Mouse (Mus musculus) gastrocnemius, postnatal 4 days (tissue): ENCODE measurements around the gene Tesk2. TPM values are rescaled to one million over a fixed set of nuclear protein-coding genes. Genes with fewer than 3 reads are reported as not detected.

Experiments used
- DNase-seq, 2 experiments: peaks; one replicate each; pipeline ENCODE4 v3.0.0; 2021 to 2022; ENCODE audit warnings: low spot score in 2 of 2, mixed read lengths in 2 of 2
- total RNA-seq, 2 experiments: library from RNA; stranded (reverse); gene quantifications; 2 replicates each; pipeline ENCODE4 v1.2.3; 2021

Gene Tesk2
- total RNA-seq, 2 experiments from 2014 or later = 3.8 to 4.0 TPM

DNA sequence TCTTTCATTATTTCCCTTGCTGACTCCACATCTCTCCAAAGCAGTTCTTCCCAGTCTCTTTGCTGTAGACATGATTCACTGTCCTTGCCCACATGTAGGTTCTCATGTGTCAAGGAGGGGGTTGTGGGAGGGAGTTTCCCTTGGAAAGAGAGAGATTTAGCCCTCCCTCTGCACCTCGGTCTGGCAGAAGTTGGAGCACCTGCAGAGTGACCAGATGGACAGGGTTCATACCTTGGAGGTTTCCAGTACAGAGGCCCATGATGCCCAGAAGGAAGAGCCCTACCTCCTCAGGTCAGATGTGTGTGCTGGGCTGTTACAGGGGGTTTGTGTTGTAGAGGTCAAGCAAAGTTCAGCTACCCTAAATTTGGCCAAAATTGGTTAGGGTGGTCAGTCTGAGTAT, 8.2 kb upstream of the Tesk2 start:
- no peak for DNase-seq

DNA sequence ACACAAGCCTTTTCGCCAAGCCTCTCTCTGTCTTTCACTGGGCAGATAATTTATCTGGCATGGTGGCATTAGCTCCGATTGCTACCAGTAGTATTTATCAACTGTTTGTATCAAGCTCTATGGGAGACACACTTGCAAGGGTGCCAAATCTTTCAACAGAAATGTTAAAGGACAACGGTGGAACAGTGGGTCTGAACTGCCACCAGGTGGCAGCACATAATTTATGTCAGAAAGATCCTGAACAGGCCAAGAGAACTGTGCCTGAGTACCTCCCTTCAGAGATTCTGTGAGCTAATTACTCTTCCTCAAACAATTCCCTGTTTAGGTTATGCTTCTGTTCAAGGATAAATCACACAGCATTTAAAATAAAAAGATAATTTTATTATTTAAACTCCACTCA, 1.4 kb upstream of the Tesk2 start:
- peak in 1 of 2 experiments; percentile 59 for DNase-seq

GRCm38 (mm10) chr4:116721098-116721628, 415 bp downstream of the Tesk2 start:
- no peak for DNase-seq

DNA sequence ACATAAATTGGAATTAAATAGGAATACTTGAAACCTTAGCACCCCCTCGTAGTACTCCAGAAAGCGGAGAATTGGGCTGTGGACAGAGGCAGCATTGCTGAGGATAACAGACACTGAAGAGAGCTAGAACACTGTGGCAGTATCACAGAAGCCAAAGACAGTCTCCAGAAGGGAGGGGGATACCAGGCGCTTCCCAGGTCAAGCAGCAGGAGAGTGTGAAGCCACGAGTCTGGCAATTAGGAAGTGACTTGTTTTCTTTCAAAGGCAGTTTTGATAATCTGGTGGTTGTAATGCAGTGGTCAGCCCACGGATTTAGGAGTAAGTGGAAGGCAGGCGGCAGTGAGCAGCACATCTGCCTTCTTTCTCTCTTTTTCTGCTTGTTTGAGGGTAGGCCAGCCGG, 1.5 kb downstream of the Tesk2 start:
- no peak for DNase-seq

DNA sequence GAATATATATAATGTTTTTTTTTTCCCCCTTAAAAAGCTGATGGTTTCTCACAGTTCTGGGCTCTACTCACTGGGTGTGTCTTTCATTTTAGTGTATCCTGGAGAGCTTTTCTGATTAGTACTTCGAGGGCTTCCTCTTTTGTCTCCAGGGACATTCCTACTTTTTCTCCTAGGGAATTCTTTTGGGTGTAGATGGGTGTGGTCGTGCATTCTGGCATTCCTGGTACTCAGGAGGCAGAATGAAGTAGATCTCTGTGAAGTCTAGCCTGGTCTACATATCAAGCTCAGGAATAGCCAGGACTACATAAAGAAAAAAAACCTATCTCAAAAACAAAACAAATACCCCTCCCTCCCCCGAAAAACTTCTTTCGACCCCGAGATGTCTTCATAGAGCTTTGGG, 4.7 kb downstream of the Tesk2 start:
- DNase-seq = no peak

DNA sequence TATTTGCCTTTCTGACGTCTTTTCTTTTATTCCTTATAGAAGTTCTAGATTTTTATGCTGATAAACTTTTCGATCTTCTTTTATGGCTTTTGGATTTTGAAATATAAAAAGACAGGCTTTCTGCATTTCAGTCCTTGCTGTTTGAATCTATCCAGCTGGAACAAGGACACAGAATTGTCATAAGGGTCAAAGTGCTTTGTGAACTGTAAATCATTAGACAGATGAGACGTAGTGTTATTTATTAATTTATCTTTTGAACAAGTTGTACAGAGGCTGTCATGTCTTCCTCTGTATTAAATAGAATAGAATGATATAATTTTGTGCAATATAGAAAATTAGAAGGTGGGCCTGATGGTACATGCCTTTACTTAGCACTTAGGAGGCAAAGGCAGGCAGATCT, 6.7 kb downstream of the Tesk2 start:
- no peak for DNase-seq

- no peak for DNase-seq
Observed at GRCm38 (mm10) chr4:116729532-116729931, 8.8 kb downstream of the Tesk2 start.

GRCm38 (mm10) chr4:116731077-116731476, 10.3 kb downstream of the Tesk2 start:
- DNase-seq = no peak

- DNase-seq = no peak
Observed at GRCm38 (mm10) chr4:116732355-116732754, 11.6 kb downstream of the Tesk2 start.

- no peak for DNase-seq
Observed at GRCm38 (mm10) chr4:116734996-116735395, 14.2 kb downstream of the Tesk2 start.

DNA sequence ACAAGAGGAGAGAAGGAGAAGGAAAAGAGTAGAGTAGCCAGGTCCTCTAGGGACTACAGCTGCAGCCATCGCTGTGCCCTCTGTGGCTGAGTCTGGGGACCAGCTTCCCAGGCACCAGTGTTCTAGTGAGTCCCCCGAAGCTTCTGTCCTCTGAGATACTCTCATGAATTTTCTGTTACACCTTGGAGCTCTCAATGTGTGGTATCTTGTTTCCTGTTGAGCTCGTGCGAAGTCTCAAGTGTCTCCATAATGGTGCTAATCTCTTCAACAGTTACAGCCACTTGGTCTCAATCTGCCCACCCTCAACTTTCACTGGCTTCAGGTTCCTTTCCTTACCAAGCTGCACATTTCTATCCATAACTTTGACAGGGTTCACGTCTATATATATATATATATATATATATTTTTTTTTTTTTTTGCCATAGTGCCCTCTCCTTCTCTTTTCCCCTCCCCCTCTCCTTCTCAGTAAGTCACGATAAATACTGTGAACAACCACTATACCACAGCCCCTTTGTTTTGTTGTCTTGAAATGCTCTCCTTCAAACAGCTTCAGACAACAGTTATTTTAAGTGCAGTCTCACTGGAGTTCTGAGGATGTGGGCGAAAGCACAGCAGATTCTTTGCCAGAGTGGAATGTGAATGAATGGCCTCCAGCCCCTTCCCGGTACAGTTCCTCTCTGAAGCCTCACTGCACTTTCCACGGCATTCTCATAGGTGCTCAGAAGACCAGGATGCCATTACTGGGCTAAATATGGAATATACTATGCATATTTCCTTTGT, 18.4 kb downstream of the Tesk2 start:
- no peak for DNase-seq

DNA sequence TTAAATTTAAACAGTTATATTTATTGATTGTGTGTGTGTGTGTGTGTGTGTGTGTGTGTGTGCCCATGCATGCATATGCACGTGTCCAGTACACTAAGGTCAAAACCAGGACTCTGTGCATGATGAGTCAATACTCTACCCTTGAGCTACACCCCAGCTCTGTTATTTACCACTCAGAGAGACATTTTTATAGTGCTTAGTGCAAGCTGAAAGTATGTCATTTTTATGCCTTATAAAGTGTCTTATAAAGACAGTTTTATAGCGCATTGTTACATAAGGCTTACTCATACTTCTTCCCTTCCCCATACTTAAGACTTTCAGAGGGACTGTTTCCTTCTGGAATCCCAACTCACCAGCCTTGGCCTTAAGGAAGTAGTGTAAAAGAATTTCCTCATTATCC, 29.0 kb downstream of the Tesk2 start:
- no peak for DNase-seq

DNA sequence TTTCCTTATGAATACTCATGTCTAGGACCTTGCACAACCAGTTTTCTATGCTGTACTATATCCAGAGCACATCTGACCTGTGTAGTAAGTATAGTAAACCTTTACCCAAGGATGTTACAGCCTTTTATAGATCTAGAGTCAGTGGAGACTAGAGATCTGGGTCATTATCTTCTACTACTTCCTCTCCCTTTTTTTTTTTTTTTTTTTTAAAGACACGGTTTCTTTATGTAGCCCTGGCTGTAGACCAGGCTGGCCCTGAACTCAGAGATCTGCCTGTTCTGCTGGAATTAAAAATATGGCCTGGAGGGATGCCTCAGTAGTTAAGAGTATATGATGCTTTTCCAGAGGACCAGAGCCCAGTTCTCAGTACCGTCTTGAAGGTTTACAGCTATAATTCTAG, 41.2 kb downstream of the Tesk2 start:
- DNase-seq = no peak

DNA sequence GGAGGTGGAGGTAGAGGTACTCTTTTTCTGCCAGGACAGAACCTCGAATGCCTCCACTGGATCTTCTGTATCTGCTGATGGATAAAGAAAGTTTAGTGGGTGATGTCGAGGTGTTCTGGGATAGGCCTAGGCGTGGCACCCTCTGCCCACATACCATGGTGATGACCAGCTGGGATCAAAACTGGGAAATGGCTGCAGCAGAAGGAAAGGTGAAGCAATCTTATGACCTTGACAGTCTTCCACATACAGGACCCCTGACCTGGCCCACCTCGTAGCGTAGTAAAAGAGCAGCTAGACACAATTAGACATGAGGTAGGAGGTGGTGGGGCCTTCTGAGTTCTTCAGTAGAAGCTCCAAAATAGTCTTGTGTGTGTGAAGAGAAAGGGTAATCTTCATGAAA, 43.3 kb downstream of the Tesk2 start:
- no peak for DNase-seq

DNA sequence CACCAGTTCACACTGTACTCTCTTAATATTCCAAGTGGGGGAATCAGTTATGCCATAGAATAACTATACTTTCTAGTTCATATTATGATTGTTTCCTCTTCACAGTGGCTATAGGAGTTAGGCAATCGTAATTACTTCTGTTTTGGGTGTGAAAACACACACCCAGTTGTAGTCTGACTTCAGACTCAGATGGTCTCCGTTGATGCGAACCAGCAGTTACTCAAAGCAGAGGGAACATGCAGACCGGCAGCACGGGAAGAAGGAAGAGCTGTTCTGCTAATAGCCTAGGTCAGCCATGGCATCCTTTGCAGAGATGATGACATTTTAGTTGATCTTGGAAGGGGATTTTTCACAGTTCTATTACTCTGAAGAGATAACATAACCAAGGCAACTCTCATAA, 47.8 kb downstream of the Tesk2 start:
- DNase-seq = no peak

DNA sequence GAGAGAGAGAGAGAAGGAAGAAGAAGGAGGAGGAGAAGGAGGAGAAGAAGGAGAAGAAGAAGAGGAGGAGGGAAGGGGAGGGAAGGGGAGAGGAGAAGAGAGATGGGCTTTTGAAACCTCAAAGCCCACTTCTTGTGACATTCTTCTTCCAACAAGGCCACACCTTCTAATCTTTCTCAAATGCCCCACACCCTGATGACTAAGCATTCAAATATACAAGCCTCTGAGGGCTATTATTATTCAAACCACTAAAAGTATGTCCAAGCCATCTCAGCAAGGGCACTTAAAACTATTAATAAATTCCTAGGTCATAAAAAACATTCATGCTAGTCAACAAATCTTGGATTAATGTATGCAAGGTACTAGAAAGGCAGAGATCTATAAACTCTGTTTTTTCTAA, 48.3 kb downstream of the Tesk2 start:
- DNase-seq = no peak

GRCm38 (mm10) chr4:116776391-116776790, 55.6 kb downstream of the Tesk2 start:
- no peak for DNase-seq

DNA sequence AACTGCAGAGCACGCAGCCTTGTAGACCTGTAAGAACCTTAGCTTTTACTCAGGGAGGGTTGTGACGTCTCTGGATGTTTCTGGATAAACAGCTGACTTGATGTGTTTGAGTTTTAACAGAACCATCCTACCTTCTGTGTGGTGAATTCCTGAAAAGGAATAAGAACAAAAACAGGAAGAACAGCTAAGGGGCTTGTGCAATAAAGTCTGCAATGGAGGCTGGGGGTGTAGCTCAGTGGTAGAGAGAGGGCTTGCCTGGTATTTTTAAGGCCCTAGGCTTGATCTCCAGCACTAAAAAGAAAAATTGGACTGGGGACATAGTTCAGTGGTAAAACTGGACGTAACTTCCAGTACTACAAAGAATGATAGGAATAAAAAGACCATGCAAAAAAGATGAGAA, 56.3 kb downstream of the Tesk2 start:
- DNase-seq = no peak

GRCm38 (mm10) chr4:116780541-116780940, 59.8 kb downstream of the Tesk2 start:
- no peak for DNase-seq

DNA sequence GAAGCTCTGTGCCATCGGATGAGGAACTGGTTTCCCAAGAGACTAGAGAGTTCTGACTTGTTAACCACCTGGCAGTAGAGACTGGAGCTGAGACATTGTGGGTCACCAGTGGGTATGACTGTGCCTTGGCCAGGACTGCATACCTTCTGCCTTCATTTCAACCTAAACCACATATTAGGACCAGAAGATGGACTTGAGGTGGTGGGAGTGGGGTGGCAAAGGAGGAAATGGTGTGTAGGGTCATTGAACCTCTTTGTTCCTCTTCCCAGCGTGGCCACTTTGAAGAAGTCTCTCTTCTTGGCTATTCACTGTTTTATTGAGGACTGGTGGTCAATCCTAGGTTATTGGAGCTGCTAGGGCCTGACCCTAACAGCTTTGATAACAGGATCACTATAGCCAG, 60.6 kb downstream of the Tesk2 start:
- DNase-seq = no peak

- no peak for DNase-seq
Observed at GRCm38 (mm10) chr4:116782171-116782570, 61.4 kb downstream of the Tesk2 start.

GRCm38 (mm10) chr4:116786587-116786986, 65.8 kb downstream of the Tesk2 start:
- DNase-seq = no peak
